Mouse (Mus musculus): ENCODE results near the gene Gdpgp1.

GRCm38 (mm10) chr7:80213604-80214003, 19.1 kb upstream of the Gdpgp1 start:
- TF ChIP-seq POLR2A (IDR thresholded peaks at IDR 0.05; ENCODE audit: control insufficient read depth, low read depth, low read length) (no peak), CTCF (IDR thresholded peaks at IDR 0.05; ENCODE audit: control insufficient read depth, insufficient read depth, insufficient replicate concordance, low read depth, low read length) (no peak)
